Mouse (Mus musculus): ENCODE data around the gene Rnf182.

Gene Rnf182

DNA sequence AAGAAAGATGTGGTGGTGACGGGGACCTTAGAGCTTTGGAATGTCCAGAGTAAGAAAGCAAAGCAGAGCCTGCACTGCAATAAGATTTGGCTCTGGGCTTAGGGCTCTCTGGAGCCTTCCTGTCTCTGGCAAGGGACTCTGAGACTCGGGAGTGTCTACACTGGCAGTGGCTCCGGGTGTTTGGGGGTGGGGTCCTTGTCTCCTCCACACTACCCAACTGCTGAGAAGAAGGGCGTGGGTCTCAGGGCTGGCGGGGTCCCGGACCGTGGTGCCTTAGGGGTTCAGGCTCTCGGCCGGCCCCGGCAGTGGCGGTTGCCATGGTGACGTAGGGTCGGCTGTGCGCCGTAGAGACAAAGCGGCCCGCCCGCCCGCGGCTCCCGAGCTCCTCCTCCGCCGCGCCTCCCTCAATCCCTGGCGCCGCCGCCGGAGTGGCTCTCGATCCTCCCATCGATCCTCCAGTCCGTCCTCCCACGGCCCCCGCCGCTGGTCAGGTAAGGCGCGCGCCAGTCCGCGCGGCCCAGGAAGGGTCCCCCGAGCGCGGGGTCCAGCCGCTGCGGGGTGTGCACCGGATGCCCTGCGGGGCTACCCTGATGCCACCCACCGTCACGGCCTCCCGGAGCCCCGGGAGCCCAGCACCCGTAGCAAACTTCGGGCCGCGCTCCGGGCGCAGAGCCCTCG lies at the start of gene Rnf182:
Rnf182 (plus strand) TSS at position 134 of the 678 bp plus-strand sequence.
- peak; percentile 27 to 58 for DNase-seq (ENCODE audit: low spot score in 2 of 2)

DNA sequence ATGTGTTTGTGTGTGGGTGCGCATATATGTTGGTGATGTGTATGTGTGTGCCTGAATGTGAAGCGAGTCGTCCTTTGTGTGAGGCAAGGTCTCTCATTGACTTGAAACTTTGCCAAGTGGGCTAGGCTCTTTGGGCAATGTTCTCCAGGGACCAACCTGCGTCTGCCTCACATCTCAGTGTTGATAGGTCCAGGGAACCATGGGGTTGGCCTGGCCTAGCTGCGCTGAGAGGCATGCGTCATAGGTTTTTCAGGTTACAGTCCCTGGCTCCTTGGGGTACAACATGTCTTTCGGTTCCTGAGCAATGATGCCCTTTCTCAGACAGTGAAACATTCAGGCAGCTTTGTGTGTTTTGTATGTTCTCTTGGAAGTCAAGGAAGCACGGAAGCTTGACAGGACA lies 49.3 kb upstream of the Rnf182 start:
- DNase-seq (ENCODE audit: low spot score in 2 of 2) = no peak

DNA sequence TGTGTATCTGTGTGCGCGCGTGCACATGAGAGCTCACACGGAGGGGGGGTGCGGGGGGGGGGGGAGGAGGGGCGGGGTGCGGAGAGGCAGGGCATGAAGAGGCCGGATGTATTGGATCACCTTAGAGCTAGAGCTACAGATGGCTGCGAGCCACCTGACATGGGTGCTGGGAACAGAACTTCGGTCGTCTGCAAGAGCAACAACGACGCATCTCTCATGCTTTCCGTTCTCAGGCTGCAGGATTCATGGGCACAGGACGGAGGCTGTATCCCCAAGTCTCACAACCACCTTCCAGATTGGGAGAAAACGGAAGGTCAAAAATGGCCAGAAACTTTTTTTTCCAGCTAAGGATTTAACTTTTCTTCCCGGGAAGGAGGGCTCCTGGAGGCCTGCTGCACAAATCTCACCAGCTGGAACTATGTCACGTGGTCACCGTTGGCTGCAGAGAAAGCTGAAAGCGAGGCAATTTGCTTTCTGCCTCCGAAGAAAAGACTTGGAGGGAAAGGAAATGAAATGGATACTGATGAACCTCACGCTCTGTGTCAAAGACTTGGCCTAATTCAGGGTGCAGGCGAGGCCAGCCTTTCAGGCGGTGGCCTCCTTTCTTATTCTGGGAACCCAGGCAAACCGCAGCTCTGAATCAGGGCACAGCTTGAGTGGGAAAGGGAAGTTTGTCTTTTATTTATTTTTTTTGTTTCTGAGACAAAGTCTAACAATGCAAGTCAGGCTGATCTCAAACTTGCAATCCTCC lies 48.2 kb upstream of the Rnf182 start:
- peak in 1 of 2 experiments; percentile 32 for DNase-seq (ENCODE audit: low spot score in 2 of 2)

DNA sequence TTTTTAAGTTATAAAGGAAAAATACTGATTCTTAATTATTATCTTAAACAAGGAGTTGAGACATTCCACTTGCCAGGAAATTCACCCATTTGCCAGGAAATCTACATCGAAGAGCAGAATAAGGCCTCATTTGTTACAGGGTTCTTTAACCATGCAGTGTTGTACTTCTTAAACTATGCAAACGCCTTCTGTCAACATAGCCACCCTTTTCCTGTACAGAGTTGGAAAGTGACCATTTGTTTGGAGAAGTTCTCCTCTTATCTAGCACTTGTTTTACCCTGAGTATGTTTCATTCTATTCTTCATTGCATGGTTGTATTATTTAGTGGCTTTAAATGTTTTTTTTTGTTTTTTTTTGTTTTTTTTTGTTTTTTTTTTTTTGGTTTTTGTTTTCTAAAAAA lies 41.5 kb upstream of the Rnf182 start:
- DNase-seq (ENCODE audit: low spot score in 2 of 2) = no peak

DNA sequence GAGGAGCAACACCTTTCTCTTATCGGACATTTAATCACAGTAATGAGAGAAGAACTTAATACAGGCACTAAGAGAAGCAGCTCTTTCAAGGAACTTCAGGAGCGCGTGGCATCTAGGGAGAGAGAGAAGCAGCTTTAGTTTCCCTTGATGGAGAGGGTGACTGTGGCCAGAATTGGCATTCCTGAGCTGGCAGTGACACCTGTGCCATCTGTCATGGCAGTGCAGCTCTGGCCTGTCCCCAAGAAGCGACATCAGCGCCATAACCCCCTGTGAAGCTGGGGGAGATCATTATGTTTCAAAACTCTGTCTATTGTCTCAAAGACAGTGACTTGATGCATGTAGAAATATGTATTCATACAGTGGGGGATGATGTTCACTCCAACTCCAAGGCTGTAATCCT lies 40.1 kb upstream of the Rnf182 start:
- DNase-seq (ENCODE audit: low spot score in 2 of 2) = no peak

DNA sequence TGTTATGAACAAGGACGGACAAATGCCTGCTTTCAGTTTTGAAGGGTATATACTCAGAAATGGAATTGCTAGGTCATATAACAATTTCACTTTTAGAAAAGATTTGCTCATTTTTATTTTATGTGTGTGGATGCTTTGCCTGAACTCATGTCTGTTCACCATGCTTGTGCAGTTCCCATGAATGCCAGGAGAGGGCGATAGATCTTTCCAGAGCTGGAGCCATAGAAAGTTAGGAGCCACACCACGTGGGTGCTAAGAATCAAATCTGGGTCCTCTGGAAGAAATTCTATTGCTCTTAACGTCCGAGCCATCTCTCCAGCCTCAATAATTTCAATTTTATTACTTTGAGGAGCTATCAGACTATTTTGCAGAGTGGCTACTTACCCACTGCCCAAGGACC lies 38.3 kb upstream of the Rnf182 start:
- no peak for DNase-seq (ENCODE audit: low spot score in 2 of 2)

DNA sequence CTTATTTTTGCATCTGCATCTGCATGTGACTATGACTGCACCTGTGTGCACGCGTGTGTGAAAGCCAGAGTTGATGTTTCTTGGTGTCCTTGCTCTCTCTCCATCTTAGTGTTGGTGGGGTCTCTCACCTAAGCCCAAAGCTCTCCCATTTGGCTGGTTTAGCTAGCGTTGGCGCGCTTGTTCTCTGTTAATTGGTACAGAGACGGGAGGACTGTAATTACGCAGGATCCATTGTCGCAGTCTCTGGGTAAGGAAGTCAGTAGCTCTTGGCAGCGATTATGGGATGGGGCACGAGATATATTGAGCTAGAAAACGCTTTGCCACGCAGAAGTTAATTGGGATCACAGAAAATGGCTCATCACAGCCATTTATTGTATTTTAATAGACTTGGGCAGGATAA lies 37.7 kb upstream of the Rnf182 start:
- no peak for DNase-seq (ENCODE audit: low spot score in 2 of 2)

DNA sequence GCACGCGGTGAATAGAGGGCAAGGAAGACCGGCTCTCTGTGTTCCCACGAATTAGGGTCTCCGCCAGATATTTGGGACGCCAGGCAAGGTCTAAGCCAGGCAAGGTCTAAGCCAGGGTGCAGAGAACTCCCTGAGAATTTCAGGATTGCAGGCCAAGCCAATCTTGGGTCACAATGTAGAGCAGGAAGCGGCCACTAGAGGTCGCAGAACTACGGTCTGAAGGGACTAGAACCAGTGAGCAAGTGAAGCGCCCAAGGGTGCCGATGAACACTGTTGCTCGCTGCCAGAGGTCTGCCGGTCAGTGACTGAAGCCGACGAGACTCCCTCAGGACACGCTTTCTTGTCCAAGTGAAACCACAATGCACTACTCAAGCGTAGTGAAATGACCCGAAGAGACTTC lies 35.8 kb upstream of the Rnf182 start:
- DNase-seq (ENCODE audit: low spot score in 2 of 2) = no peak

DNA sequence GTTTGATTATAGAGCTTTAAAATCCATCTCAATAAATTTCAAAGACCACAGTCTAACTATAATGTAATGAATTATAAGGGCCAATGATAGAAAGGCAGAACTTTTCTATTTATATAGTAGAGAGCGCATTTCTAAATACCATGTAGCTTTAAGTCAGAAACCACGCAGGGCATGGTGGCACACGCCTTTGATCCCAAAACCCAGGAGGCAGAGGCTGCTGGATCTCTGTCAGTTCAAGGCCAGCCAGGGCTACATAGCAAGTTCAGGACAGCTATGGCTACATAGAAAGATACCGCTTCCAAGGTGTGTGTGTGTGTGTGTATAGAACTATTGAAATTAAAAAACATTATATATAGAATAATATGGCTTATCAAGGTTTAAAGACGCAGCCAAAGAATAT lies 34.8 kb upstream of the Rnf182 start:
- no peak for DNase-seq (ENCODE audit: low spot score in 2 of 2)

DNA sequence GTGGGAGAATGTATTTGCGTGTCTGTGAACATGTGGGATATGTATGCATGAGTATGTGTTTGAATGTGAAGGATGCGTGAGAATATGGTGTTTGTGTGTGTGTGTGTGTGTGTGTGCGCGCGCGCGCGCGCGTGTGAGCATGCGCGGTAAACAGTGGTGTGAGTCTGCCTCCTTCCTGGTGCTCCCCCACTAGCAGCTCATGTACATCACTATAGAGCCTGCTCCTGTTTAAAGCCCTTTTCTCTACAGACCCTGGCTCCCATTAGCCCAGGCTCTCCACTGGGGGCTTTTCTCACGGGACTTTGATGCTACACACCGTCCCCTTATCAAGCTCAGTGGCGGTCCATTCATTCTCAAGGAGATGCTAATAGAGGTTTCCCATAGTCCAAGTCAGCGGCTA lies 32.5 kb upstream of the Rnf182 start:
- no peak for DNase-seq (ENCODE audit: low spot score in 2 of 2)

DNA sequence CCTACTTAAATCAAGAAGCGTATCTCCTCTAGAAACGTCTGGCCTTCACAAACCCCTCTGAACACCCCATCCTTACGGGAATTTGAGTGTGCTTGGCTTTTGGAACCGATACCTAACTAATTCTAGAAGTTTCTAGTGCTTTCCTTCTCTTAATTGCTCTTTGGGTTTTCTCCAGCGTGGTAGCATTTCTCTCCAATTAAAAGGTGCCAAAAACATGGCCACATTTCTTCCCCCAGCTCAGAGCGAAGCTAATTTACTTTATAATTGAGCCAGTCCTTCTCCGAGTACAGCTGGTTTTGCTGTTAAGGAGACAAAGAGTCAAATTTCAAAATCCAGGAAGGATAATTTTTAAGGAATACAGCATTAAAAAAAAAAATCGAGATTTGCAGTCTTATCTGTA lies 32.0 kb upstream of the Rnf182 start:
- DNase-seq (ENCODE audit: low spot score in 2 of 2) = no peak

DNA sequence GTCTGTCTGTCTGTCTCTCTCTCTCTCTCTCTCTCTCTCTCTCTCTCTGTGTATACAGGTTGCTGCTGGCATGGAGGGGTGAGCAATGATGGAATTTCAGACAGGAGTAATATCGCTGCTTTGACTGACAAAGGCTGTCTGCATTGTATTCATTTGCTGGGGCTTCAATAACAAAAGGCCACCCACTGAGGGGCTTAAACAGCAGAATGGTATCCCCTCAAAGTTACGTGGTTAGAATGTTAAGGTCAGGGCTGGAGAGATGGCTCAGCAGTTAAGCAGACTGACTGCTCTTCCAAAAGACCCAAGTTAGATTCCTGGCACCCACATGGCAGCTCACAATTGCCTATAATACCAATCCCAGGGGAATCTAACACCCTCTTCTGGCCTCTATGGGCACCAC lies 30.2 kb upstream of the Rnf182 start:
- no peak for DNase-seq (ENCODE audit: low spot score in 2 of 2)

DNA sequence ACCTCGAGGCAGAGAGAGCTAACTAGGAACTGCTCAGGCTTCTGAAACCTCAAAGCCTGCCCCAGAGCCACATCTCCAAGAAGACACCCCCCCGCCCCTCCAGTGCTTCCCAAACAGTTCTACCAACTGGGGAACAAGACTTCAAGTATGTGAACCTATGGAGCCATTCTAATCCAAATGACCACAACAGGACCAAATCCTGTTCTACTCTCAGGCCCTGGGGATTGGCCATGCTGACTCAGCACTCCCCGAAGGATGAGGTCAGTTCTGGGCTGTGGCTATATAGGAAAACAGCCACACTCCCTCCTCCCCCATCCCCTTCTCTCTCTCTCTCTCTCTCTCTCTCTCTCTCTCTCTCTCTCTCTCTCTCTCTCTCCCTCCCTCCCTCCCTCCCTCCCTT lies 28.5 kb upstream of the Rnf182 start:
- no peak for DNase-seq (ENCODE audit: low spot score in 2 of 2)

DNA sequence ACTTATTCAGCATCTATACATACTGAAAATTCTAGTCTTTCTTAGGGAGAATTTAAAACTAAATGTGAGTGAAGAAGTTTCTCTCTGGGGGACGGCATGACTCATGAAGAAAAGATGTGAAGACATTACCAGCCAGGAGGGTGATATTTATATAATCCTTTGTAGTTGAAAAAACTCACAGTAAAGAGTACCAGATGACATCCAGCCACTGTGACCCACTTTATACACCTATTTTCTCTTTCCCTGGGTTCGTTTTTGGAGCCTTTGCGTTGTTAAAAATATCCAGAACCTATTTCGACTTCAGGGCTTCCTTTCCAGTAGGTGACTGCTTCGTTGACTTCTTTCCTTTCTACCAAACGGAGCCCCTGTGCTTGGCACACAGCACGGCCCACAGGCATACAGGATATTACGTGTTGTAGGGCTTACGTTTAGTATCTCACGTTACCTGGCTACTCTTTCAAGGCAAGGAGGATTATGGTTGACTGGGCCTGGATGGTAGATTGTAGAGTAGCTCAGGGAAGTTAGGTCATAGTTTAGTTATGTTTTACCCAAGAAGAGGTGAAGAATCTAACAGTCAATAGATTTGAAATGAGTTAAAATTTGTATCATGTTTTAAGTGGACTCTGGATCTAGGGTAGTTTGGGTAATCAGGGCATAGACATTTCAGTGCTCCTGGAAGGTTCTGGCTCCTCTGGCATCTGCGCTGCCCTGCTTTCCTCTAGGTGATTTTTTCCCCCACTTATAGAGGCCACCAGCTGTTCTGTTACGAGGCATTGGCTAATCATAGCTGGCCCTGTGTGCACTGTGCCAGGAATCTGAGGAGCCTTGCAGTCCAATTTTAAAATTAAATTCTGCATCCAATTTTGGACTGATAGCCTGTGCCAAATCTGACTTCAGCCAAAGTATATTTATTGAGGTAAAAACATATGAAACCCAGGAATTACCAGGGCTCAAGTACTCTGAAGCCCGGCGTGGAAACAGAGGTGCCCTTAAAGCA lies 27.4 kb upstream of the Rnf182 start:
- no peak for DNase-seq (ENCODE audit: low spot score in 2 of 2)

DNA sequence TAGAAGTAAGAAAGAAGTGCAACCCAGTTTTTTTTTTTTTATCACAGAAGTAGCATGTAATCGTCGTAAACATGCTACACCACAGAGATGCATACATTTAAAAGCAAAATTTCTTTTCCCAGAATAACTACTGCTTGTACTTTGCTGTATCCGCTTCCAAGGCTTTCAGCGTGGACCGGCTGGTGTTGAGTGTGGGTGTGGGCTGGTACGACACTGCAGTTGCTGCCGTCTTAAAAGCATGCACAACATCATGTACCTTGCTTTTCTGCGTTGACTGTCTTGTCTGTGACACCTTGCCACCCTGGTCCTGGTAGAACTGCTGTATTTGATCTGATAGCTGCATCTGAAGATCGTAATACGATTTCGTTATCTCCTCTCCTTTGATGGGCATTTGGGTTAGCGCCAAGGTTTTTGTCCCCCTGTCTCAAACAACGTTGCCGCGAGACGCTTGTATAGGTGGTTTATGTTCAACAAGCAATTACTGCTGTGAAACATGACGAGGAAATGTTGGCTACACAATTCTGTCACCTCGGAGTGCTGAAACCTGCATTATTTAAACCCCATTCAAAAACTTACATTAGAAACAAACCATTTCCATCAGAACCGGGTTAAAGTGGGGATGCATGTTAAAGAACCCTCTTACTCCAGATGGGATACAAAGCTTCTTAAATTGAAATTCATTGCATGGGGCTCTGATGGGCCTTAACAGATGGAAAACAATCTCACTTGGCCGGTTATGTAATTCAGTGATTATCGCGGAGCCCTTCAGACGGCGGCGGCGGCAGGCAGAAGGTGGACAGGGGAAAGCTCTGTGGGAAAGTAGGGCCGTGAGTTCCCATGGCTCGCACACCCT lies 23.5 kb upstream of the Rnf182 start:
- no peak for DNase-seq (ENCODE audit: low spot score in 2 of 2)

DNA sequence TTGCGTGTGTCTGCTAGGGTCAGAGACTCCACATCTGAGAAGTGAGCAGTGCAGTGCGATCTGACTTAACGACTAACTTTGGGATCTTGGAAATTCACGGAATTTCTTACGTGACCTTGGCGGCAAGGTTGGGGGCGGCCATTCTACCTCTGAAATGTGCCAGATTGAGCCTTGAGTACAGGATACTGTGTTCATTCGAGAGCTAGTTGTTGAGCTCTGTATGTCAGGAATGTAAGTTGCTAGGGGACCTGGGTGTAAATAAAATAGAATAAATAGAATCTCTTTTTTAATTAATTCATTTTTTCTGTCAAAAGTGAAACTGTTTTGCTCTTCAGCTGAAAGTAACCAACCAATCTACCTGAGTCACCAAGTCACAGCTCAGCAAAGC lies 22.8 kb upstream of the Rnf182 start:
- no peak for DNase-seq (ENCODE audit: low spot score in 2 of 2)

DNA sequence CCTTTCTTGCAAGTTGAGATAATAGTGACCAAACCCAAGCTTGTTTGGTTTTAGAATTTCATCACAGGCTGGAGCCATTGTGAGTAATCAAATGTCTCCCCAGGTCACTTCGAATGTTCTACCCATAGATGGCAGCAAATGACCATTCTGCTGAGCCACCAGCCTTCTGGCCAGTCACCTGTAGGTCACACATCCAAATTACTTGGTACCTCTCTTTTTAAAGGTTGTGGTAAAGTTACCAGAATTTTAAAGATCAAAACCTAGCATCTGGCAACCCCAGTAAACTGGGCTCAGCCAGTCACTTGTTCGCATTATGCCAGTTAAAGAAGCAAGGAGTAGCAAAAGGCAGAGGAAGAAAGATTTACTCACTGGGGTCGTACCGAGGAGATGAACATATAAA lies 19.6 kb upstream of the Rnf182 start:
- peak in 1 of 2 experiments; percentile 30 for DNase-seq (ENCODE audit: low spot score in 2 of 2)

DNA sequence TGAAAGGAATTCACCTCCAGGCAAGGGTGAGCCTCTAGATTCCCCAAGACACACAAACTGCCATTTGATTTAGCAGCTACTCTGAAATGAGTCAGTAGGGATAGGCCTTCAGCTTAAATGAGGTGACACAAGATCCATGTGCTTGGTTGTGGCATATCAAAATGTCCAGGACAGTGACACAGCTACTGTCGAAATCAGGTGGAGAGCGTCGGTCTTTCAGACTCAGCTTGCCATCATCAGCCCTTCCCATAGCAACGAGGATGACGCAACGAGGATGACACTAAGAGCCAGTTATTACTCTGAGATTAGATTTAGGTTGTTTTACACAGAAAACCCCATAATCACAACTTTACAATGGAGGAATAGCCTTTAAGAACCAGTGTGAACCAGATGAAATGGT lies 14.5 kb upstream of the Rnf182 start:
- DNase-seq (ENCODE audit: low spot score in 2 of 2) = no peak

DNA sequence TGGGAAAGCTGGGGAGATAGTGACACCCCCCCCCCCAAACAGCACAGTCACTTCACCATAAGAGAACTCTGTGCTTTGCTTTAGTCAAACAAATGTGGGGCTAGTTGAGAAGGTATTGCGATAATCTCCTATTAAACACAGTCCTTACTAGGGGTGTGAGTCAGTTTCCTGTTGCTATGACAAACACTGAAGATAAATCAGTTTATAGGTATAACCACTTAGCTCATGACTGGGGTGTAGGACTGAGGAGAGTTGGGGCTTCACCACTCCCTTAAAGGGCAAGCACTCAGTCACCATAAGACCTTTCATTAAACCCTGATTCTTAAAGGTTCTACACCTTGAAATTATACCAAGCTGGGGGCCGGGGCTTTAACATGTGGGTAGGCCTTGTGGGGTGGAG lies 13.1 kb upstream of the Rnf182 start:
- no peak for DNase-seq (ENCODE audit: low spot score in 2 of 2)

DNA sequence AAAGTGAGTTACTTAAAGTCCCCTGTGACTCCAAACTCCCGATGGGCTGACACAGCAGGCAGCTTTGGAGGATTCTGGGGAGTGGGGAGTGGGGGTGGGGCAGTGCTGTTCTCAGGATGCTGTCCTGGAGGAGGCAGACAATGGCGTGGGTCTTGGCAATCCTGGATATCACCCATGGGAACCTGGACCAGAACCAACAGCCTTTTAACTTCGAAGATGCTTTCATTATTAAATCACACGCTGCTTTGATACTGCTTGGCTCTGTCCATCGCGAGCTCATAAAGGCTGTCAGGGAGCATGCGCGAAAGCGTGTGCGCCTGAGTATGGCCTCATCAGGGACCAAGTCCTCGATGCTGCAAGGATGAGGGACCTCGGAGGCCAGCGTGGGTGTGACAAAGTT lies 12.5 kb upstream of the Rnf182 start:
- no peak for DNase-seq (ENCODE audit: low spot score in 2 of 2)

DNA sequence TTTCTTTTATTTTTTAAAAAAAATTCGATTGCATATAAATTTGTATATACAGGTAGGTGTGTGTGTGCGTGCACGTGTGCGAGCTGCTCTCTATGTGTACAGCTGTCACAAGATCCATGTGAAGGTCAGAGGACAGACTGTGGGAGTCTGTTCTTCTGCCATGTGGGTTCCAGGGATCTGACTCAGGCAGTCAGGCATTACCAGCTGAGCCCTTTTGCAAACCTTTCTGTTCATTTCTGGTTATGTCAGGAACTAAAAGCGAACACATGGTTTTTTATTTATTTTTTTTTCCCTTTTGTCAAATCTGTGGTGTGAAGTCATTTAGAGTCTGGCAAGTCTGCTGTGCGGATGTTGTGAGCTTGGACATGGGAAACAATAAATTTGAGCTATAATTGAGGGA lies 6.7 kb upstream of the Rnf182 start:
- DNase-seq (ENCODE audit: low spot score in 2 of 2) = no peak

DNA sequence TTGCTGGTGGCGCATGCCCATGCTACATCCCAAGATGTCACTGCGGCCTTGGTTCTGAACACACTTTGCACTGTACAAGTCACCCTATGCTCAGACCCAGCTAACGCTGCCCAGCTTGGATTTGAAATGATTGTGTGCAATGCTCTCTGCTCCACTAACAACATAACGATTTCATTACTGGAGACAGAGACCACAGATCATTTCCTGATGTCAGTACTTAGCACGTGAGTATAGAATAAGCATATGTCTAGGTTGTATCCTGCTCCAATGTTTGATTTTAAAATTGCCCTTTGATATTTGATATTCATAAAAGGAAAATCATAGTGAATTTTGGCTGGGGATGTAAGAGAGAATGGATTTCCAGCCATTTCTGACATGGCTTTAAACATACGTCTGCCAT lies 3.5 kb upstream of the Rnf182 start:
- no peak for DNase-seq (ENCODE audit: low spot score in 2 of 2)

All from frontal cortex, postnatal 14 days (tissue).